Mouse (Mus musculus) skeletal muscle tissue, adult 2 months (tissue): ENCODE measurements around the gene Lrrc71.

Source experiments
- DNase-seq: peaks from one replicate; pipeline ENCODE4 v3.0.0-alpha.2; 2012; ENCODE audit warnings: low read depth, low spot score

Gene Lrrc71

DNA sequence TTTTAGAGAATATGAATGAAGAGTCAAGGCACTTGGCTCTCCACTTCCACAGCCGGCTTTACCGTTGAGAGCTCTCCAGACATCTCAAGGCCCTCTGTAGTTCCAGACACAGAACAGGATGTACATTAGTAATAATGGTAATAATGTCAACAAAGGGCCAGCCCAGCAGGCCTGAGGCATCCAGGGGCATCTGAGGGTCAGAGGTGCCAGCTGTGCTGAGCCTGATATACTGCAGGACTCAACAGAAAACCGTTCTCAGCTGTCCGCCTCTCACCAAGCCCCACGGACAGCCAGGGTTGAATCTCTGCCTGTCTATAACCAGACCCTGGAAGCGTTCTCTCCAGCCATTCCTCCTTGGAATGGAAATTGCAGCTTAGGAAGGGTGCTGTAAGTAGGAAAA is 23.9 kb downstream of the Lrrc71 start:
- DNase-seq, result no peak

DNA sequence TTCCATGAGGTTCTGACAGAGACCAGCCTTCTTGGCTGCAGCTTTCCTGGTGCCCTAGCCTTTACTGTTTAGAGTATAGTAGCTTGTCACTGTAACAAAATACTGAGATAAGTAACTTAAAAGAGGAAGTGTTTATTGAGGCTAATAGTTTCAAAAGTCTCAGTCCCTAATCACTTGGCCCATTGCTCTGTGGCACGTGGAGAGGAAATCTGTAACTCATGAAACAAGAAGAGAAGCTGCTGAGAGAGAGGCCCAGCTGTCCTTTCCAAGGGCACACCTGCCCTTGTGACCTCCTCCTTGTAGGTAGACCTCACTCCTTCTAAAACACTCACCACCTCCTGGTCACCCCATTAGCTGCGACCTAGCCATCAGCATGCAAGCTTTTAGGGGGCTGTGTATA is 29.9 kb downstream of the Lrrc71 start:
- DNase-seq, result no peak
